Mouse (Mus musculus) cortical plate, adult 2 months (tissue): ENCODE measurements at regions not wholly inside any gene's neighbourhood (a gene's known extent, or its start where the extent isn't known, plus 50 kb on each side); places are given as distances from the start of the nearest gene placed in this dataset.
"Not testable (repeated sequence)": the region's sequence is repeated elsewhere in the genome, so short reads cannot be mapped to it uniquely, and the experiment has no call there.

Experiments
- H3K27ac ChIP-seq: fragments of 200-500 bp; 2 replicates; pipeline ENCODE4 v1.5.1; 2012; ENCODE audit warnings: low read length, control low read depth, inconsistent platforms; ENCODE audit not compliant: insufficient read depth
- H3K4me1 ChIP-seq: fragments of 200-500 bp; 2 replicates; pipeline ENCODE4 v1.6.1; 2011; ENCODE audit warnings: low read length; ENCODE audit not compliant: control insufficient read depth, insufficient read depth
- H3K4me3 ChIP-seq: fragments of 200-500 bp; 2 replicates; pipeline ENCODE4 v1.5.1; 2011; ENCODE audit warnings: mild to moderate bottlenecking, low read length, control low read depth; ENCODE audit not compliant: insufficient read depth
- CTCF ChIP-seq: fragments of 200-500 bp; IDR thresholded peaks from 2 replicates; pipeline ENCODE4 v1.5.1; 2011; ENCODE audit warnings: mild to moderate bottlenecking, control low read depth, low read length; ENCODE audit not compliant: insufficient read depth; ENCODE audit errors: extremely low read depth
- POLR2A ChIP-seq: fragments of 200-500 bp; IDR thresholded peaks from 2 replicates; pipeline ENCODE4 v1.6.1; 2011; ENCODE audit warnings: mild to moderate bottlenecking, low read length, control low read depth; ENCODE audit not compliant: insufficient read depth; ENCODE audit errors: extremely low read depth

- Histone ChIP-seq H3K4me3 (no peak overlapping the region), H3K27ac (no peak overlapping the region), H3K4me1 (no peaks in the 10 kb centered on the region)
- TF ChIP-seq POLR2A, result no peak
- no peak for TF ChIP-seq CTCF
Observed at GRCm38 (mm10) chr8:39346471-39346870, 1328.4 kb upstream of the Adam24 start.

- TF ChIP-seq POLR2A, result no peak
- no peak for TF ChIP-seq CTCF
- H3K4me1 ChIP-seq, result no peaks in the 10 kb centered on the region
- H3K4me3 ChIP-seq, result no peak overlapping the region
- no peak overlapping the region for H3K27ac ChIP-seq
Observed at GRCm38 (mm10) chr8:39348956-39349355, 1325.9 kb upstream of the Adam24 start.

GRCm38 (mm10) chr8:39355412-39355811 is 1319.5 kb upstream of the Adam24 start:
- no peak for TF ChIP-seq POLR2A
- TF ChIP-seq CTCF, result no peak
- no peaks in the 10 kb centered on the region; the same call in 1 of the 2 replicates for H3K4me1 ChIP-seq
- no peak overlapping the region for H3K27ac ChIP-seq
- no peak overlapping the region for H3K4me3 ChIP-seq

- TF ChIP-seq CTCF (no peak), POLR2A (no peak)
- Histone ChIP-seq H3K27ac (no peak overlapping the region), H3K4me3 (no peak overlapping the region), H3K4me1 (no peaks in the 10 kb centered on the region; the same call in 1 of the 2 replicates)
Observed at GRCm38 (mm10) chr8:39357111-39357510, 1317.8 kb upstream of the Adam24 start.

- peak overlapping the region; percentile 77 for H3K27ac ChIP-seq
- H3K4me3 ChIP-seq, result no peak overlapping the region
- H3K4me1 ChIP-seq, result no peaks in the 10 kb centered on the region; the same call in 1 of the 2 replicates
- TF ChIP-seq POLR2A (no peak), CTCF (no peak)
Observed at GRCm38 (mm10) chr8:39357865-39358264, 1317.0 kb upstream of the Adam24 start.

- not testable (repeated sequence) for H3K27ac ChIP-seq, H3K4me1 ChIP-seq
Observed at GRCm38 (mm10) chr8:39366346-39366745, 1308.5 kb upstream of the Adam24 start.

More at GRCm38 (mm10) chr8:39366346-39366745, 1308.5 kb upstream of the Adam24 start:
- H3K4me3 ChIP-seq, result not testable (repeated sequence)
